Mouse (Mus musculus) lung, adult 2 months (tissue): ENCODE measurements around the gene Gsg1.

Source experiments
- CTCF ChIP-seq: fragments of 200-500 bp; IDR thresholded peaks from 2 replicates; pipeline ENCODE4 v1.5.1; 2011; ENCODE audit warnings: mild to moderate bottlenecking, low read length, control low read depth; ENCODE audit not compliant: insufficient read depth
- POLR2A ChIP-seq: fragments of 200-500 bp; IDR thresholded peaks from 2 replicates; pipeline ENCODE4 v1.6.1; 2011; ENCODE audit warnings: low read depth, mild to moderate bottlenecking, control low read depth, low read length, borderline replicate concordance; ENCODE audit errors: extremely low read depth

GRCm38 (mm10) chr6:135218330-135218729 is 35.8 kb downstream of the Gsg1 start:
- TF ChIP-seq POLR2A, result no peak
- TF ChIP-seq CTCF, result no peak
